Mouse (Mus musculus): ENCODE data around the gene Vwa8. TPM values are rescaled to one million over a fixed set of nuclear protein-coding genes. Genes with fewer than 3 reads are reported as not detected.
A peak's percentile ranks its signal among the peaks of the same experiment; 100 is the strongest.

Vwa8 gene
- polyA plus RNA-seq, 1 experiment from 2014 or later = 8.8 TPM

GRCm38 (mm10) chr14:79236261-79236660, 387.4 kb downstream of the Vwa8 start:
- Histone ChIP-seq H3K4me1 (ENCODE audit: insufficient read depth, low read depth, low read length) (no peaks in the 10 kb centered on the region), H3K4me3 (ENCODE audit: low read depth, low read length) (no peak overlapping the region), H3K27me3 (replicated peaks; ENCODE audit: insufficient read depth, low read length) (no peaks in the 10 kb centered on the region), H3K27ac (ENCODE audit: low read length) (no peak overlapping the region), H3K9ac (replicated peaks; ENCODE audit: low read depth) (no peak overlapping the region), H3K4me2 (replicated peaks; ENCODE audit: low read depth, low read length) (no peak overlapping the region), H3K36me3 (ENCODE audit: insufficient read depth, low read length) (no peaks in the 10 kb centered on the region), H3K9me3 (ENCODE audit: low read length) (no peaks in the 10 kb centered on the region)
- TF ChIP-seq CTCF (IDR thresholded peaks at IDR 0.05) (no peak), EP300 (IDR thresholded peaks at IDR 0.05) (no peak)
- DNase-seq (ENCODE audit: low spot score) (no peak), ATAC-seq (no peak)
- WGBS = 44% methylated on average over 6 of the region's 6 CpGs

DNA sequence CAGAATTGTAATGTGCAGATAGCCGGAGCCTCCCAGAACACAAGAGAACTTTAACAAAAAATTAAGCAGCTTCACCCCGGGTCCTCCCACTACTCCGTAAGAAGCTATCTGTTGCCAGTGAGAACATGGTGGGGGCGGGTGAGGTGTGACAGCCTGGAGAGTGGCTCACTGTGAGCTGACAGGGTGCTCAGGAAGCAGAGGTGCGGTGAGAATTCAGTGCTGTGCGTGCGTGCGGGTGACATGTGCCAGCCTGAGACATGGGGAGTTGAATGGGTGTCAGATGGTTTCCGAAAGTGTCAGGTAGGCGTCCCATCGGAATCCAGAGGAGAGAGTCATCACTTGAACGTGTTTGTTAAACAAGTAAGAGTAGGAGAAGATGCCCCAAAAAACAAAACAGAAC, 390.6 kb downstream of the Vwa8 start:
- WGBS = 75% methylated on average over 12 of the region's 12 CpGs
- Histone ChIP-seq H3K9ac (replicated peaks; ENCODE audit: low read depth) (no peak overlapping the region), H3K9me3 (ENCODE audit: low read length) (no peaks in the 10 kb centered on the region), H3K4me3 (ENCODE audit: low read depth, low read length) (no peak overlapping the region), H3K27me3 (replicated peaks; ENCODE audit: insufficient read depth, low read length) (no peaks in the 10 kb centered on the region), H3K4me2 (replicated peaks; ENCODE audit: low read depth, low read length) (no peak overlapping the region), H3K36me3 (ENCODE audit: insufficient read depth, low read length) (no peaks in the 10 kb centered on the region), H3K4me1 (ENCODE audit: insufficient read depth, low read depth, low read length) (no peaks in the 10 kb centered on the region), H3K27ac (ENCODE audit: low read length) (no peak overlapping the region)
- TF ChIP-seq EP300 (IDR thresholded peaks at IDR 0.05) (no peak), CTCF (IDR thresholded peaks at IDR 0.05) (no peak)
- ATAC-seq (no peak), DNase-seq (ENCODE audit: low spot score) (no peak)

GRCm38 (mm10) chr14:79241057-79241570, 392.3 kb downstream of the Vwa8 start:
- Histone ChIP-seq H3K36me3 (ENCODE audit: insufficient read depth, low read length) (no peaks in the 10 kb centered on the region), H3K27ac (ENCODE audit: low read length) (no peak overlapping the region), H3K9me3 (ENCODE audit: low read length) (no peaks in the 10 kb centered on the region), H3K9ac (replicated peaks; ENCODE audit: low read depth) (no peak overlapping the region), H3K4me3 (ENCODE audit: low read depth, low read length) (no peak overlapping the region), H3K27me3 (replicated peaks; ENCODE audit: insufficient read depth, low read length) (no peaks in the 10 kb centered on the region), H3K4me2 (replicated peaks; ENCODE audit: low read depth, low read length) (no peak overlapping the region), H3K4me1 (ENCODE audit: insufficient read depth, low read depth, low read length) (no peaks in the 10 kb centered on the region)
- TF ChIP-seq CTCF (IDR thresholded peaks at IDR 0.05) (no peak), EP300 (IDR thresholded peaks at IDR 0.05) (no peak)
- ATAC-seq (no peak), DNase-seq (ENCODE audit: low spot score) (peak; percentile 11)
- 46% methylated on average over 4 of the region's 4 CpGs for WGBS

GRCm38 (mm10) chr14:79241656-79242385, 393.0 kb downstream of the Vwa8 start:
- no peak for TF ChIP-seq EP300 (IDR thresholded peaks at IDR 0.05)
- TF ChIP-seq CTCF (IDR thresholded peaks at IDR 0.05) = no peak
- H3K4me2 ChIP-seq (replicated peaks; ENCODE audit: low read depth, low read length) = no peak overlapping the region
- H3K27me3 ChIP-seq (replicated peaks; ENCODE audit: insufficient read depth, low read length) = no peaks in the 10 kb centered on the region
- no peaks in the 10 kb centered on the region for H3K36me3 ChIP-seq (ENCODE audit: insufficient read depth, low read length)
- DNase-seq (ENCODE audit: low spot score) = no peak
- no peak for ATAC-seq
- H3K4me1 ChIP-seq (ENCODE audit: insufficient read depth, low read depth, low read length) = no peaks in the 10 kb centered on the region
- H3K27ac ChIP-seq (ENCODE audit: low read length) = no peak overlapping the region
- WGBS = 66% methylated on average over 6 of the region's 6 CpGs
- H3K9ac ChIP-seq (replicated peaks; ENCODE audit: low read depth) = no peak overlapping the region
- no peaks in the 10 kb centered on the region for H3K9me3 ChIP-seq (ENCODE audit: low read length)
- H3K4me3 ChIP-seq (ENCODE audit: low read depth, low read length) = no peak overlapping the region

DNA sequence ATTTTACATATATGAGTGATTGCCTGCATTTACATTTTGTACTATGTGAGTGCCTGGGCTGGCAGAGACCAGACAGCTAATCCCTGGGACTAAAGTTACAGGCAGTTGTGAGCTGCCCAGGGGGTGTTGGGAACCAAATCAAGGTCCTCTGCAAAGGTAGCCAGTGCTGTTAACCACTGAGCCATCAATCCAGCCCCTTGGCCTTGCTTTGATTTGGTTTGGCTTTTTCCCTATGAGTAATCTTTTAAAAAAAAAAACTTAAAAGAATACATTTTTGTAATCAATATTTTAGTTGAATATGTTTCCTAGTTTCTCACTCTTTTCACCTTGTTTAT, 393.5 kb downstream of the Vwa8 start:
- H3K4me1 ChIP-seq (ENCODE audit: insufficient read depth, low read depth, low read length) = no peaks in the 10 kb centered on the region
- TF ChIP-seq CTCF (IDR thresholded peaks at IDR 0.05) = no peak
- no peaks in the 10 kb centered on the region for H3K27me3 ChIP-seq (replicated peaks; ENCODE audit: insufficient read depth, low read length)
- H3K27ac ChIP-seq (ENCODE audit: low read length) = no peak overlapping the region
- no peaks in the 10 kb centered on the region for H3K36me3 ChIP-seq (ENCODE audit: insufficient read depth, low read length)
- DNase-seq (ENCODE audit: low spot score) = no peak
- ATAC-seq = no peak
- H3K4me2 ChIP-seq (replicated peaks; ENCODE audit: low read depth, low read length) = no peak overlapping the region
- H3K9me3 ChIP-seq (ENCODE audit: low read length) = no peaks in the 10 kb centered on the region
- no peak overlapping the region for H3K4me3 ChIP-seq (ENCODE audit: low read depth, low read length)
- H3K9ac ChIP-seq (replicated peaks; ENCODE audit: low read depth) = no peak overlapping the region

- no peak overlapping the region for H3K4me2 ChIP-seq (replicated peaks; ENCODE audit: low read depth, low read length)
- H3K36me3 ChIP-seq (ENCODE audit: insufficient read depth, low read length) = no peaks in the 10 kb centered on the region
- WGBS = 76% methylated on average over 12 of the region's 12 CpGs
- no peaks in the 10 kb centered on the region for H3K4me1 ChIP-seq (ENCODE audit: insufficient read depth, low read depth, low read length)
- TF ChIP-seq EP300 (IDR thresholded peaks at IDR 0.05) (no peak), CTCF (IDR thresholded peaks at IDR 0.05) (no peak)
- H3K4me3 ChIP-seq (ENCODE audit: low read depth, low read length) = no peak overlapping the region
- no peaks in the 10 kb centered on the region for H3K27me3 ChIP-seq (replicated peaks; ENCODE audit: insufficient read depth, low read length)
- no peaks in the 10 kb centered on the region for H3K9me3 ChIP-seq (ENCODE audit: low read length)
- no peak for DNase-seq (ENCODE audit: low spot score)
- ATAC-seq = no peak
- no peak overlapping the region for H3K27ac ChIP-seq (ENCODE audit: low read length)
- H3K9ac ChIP-seq (replicated peaks; ENCODE audit: low read depth) = no peak overlapping the region
These were observed 394.4 kb downstream of the Vwa8 start for GRCm38 (mm10) chr14:79243038-79243883.
